Mouse (Mus musculus): Measurements from ENCODE around the gene Cttn.

DNA sequence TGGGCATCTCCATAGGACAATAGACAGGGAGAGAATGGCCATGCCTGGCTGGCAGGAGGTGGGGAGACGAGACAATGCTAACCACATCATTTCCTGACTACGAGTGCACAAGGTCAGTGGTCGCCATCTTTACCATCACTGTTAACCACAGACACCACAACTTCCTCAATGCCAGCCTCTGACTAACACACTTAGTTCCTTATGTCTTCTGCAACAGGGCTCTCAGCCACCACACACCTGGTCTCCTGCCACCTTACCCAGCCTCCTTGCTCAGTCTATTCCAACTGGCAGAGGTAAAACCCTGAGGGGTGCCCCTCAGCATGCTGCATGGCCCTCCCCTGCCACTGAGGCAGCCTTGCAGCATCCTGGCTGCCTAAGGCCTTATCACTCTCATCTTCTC is 23.7 kb downstream of the Cttn start:
- no peak for TF ChIP-seq CTCF (IDR thresholded peaks at IDR 0.05; ENCODE audit: insufficient read depth, low read length)
- TF ChIP-seq POLR2A (IDR thresholded peaks at IDR 0.05; ENCODE audit: borderline replicate concordance, extremely low read depth, low read depth, low read length), result no peak
